Mouse (Mus musculus) layer of hippocampus, postnatal 14 days (tissue): ENCODE measurements around the gene Sprr1b. TPM values are rescaled to one million over a fixed set of nuclear protein-coding genes. Genes with fewer than 3 reads are reported as not detected.
A peak's percentile ranks its signal among the peaks of the same experiment; 100 is the strongest.
"Not testable (repeated sequence)": the region's sequence is repeated elsewhere in the genome, so short reads cannot be mapped to it uniquely, and the experiment has no call there.

Source experiments
- DNase-seq, 2 experiments: peaks; one replicate each; pipeline ENCODE4 v3.0.0; 2021 to 2022; ENCODE audit warnings: low spot score in 2 of 2, mixed read lengths in 1 of 2
- long read RNA-seq, 2 experiments: library from polyadenylated mRNA; stranded (forward); transcript quantifications; one replicate each; pipeline ENCODE4 v2.0.0; 2021
- total RNA-seq, 2 experiments: library from RNA; stranded (reverse); gene quantifications; 2 replicates each; pipeline ENCODE4 v1.2.3; 2021

Gene Sprr1b
- total RNA-seq = not detected
- long read RNA-seq, experiment 1 = 0 reads
- long read RNA-seq, experiment 2 = 0 reads

DNA sequence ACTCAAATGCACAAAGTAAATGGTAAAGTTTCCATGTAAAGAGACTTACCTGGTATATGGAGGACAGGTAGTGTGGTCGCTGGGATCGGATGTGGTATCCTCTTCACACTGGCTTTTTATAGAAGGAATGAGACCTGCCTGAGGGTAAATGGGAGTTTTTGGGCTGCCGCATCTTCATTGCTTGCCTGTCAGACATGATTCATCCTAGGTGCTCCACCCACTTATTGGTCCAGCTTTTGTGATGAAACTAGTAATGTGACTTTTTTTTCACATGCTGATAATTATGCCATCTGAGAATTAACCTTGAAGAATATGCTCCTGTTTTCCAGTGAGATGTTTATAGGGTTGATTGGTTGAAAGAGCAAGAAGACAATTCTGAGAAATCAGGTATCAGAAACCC lies at the start of gene Sprr1b:
Gene Sprr1b (minus strand): TSS at position 101 of the 400 bp plus-strand sequence.
- DNase-seq = no peak

DNA sequence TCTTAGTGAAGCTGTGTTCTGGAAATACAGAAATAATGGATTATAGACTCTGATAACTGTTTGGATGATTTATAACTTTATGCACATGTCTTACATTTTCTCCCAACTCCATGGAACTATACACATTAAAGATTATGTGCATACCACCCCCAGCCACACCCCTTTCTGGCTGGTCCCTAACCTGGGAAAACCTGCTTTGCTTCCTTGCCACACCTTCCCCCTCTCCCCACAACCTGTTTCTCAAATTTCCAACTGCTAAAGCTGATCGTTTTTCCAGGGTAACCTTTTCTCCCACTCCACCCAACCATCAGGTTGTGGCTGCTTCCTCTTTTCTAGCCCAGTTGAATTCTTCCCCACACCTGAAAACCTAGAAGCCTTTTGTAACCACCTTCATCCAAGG lies 47.7 kb upstream of the Sprr1b start:
- DNase-seq = no peak

DNA sequence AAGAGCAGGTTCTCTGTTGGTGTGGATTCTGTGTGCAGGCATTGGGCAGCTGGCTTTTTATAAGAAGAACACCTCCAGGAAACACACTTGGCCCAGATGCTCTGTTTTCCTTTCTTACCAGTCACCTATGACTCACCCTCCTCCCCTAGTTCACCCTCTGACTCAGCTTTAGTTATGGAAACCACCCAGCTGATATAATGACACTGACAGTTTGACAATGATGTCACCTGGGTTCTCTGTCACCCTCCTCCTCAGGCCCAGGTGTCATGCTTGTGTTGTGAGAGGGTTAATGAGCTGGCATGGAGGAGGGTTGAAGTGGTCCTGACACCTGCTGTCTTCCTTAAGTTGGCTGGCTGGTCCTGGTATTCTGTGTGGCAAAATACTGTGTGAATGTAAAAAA lies 47.3 kb upstream of the Sprr1b start, which contains the start of gene Sprr1a:
Gene Sprr1a (minus strand): TSS at position 33 of the 400 bp plus-strand sequence.
- DNase-seq = no peak

DNA sequence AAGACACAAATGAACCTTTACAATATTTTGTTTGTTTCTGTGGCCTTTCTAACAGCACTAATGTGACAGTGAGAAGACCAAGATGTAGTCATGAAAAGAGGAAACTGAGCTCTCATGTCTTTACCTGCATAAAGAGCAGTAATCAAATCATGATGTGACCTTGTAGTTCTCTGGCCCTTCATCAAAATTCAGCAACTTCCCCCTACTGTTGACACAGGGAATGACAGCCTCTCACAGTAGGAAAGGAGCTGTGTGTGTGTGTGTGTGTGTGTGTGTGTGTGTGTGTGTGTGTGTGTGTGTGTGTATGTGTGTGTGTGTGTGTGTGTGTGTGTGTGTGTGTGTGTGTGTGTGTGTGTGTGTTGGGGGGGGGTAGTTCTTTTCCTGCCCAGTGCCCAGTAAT lies 42.7 kb upstream of the Sprr1b start:
- DNase-seq = not testable (repeated sequence)

DNA sequence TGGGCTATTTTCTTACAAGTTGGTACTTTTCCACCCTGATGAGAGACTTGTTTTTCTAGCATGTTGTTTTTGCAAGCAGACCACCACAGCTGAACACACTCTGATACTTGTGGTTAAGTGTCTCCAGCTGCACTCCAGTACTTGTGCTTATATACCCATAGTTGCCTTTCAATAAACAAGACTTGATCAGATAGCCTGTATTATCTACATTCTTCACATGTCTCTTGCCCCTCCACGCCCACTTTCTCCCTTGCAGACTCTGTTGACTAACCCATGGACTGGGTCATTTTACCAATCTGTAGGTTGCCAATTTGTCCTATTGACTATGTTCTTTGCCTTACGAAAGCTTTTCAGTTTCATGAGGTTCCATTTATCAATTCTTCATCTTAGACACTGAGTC lies 31.5 kb upstream of the Sprr1b start:
- DNase-seq = no peak

DNA sequence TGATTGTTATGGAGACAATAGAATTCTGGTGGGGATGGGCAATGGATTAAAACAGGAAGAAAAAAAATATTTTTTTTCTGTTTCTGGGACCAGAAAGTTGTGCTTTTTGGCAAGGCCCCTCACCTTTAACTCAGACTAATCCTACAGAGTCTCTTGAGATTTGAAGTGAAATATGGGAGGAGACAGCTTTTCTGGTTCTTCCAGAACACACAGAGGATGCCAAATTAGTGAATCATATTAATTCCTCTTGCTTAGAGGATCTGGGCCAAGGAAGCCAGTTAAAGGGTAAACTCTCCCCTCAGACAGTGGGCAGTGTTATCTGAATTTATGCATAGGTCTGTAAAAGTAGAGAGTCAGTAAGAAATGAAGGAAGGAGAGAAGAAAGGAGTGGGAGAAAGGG lies 28.8 kb upstream of the Sprr1b start:
- DNase-seq = no peak

DNA sequence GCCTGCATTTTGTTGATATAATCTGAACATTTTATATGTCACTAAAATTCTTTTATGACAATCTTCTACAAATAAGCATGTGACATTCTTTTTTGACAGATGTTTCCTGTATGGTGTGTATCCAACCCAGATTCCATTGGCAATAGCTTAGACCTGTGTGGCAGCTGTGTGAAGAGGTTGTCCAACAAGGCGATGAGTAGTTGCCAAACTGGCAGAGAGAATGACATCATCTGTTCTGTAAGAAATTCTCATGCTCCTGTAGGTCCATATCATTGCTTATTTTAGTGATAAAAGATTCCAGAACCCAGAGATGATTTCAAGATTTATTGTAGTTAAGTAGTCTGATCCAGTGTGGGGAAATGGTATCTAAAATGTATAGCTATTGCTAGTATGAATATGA lies 28.0 kb upstream of the Sprr1b start:
- no peak for DNase-seq

DNA sequence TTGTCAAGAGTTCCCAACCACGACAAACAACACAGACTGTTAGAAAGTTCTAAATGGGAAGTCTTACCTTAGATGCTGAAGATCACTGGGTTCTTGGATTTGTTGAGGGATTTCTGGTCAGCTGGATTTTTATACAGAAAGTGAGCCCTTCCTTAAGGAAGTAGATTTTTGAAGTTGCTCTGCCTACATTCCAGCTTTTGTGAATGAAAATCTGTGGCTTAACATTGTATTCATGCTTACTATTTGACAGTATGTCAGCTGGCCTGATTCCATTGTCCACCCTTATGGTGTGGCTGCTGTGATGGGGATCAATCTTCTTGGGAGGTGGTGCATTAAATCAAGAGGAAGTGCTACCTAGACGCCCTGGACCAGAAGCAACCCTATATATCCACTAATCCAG lies 20.0 kb upstream of the Sprr1b start, which contains the start of gene Sprr3:
Gene Sprr3 (minus strand): TSS at position 101 of the 400 bp plus-strand sequence.
- DNase-seq = no peak

DNA sequence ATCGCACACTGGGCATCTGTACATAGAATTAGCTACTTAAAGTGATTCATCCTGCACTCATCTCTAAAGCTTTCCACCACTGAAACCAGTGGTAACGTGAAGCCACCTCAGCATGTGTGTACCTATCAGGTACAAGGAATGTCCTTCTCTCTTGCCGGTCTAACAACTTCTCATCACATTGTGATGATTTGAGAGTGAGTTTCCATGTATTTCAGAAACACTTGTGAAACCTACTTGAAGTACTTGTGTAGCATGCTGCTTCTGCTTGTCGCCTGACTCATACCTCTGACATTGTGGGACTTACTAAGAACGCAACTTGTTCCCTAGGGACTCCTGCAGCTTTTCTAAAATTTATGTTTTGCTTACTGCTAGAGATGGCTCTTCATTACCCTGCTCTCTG lies 16.6 kb upstream of the Sprr1b start:
- DNase-seq = no peak

DNA sequence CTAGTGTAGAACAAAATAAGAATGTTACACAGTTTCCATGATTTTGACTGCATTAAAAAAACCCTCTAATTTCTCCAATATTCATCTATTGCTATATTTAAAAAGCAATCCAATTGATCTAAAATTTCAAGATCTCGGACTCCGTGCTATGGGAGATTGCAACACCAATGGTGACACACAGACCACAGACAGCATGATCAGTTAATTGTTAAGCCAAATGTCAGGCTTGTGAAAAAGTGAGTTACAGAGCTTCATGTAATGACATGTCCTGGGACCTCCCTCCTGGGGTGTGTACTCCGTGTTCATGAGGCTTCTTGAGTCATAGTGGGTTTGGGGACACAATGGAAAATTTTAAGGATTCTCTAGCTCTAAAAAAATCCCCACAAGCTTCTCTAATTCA lies 1.6 kb upstream of the Sprr1b start:
- DNase-seq = no peak

DNA sequence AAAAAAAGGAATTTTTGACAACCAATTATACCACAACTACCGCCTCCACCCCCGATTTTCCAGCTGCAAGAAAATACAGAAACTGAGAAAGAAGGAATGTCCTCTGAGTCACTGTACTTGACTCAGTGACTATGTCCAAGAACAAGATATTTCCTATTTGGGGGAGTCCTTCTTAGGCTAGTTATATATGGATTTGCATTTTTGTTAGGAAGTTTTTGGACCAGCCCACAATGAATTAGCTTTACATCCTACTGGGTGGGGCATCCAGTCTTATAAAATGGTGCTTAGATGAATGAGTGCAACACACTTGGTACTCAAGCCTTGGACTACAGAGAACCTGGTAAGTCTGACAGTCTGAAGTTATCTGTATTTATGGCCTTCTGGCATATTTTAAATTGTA lies 6.3 kb downstream of the Sprr1b start, which contains the start of gene Sprr2k:
Gene Sprr2k (plus strand): TSS at position 301 of the 400 bp plus-strand sequence.
- DNase-seq = no peak

DNA sequence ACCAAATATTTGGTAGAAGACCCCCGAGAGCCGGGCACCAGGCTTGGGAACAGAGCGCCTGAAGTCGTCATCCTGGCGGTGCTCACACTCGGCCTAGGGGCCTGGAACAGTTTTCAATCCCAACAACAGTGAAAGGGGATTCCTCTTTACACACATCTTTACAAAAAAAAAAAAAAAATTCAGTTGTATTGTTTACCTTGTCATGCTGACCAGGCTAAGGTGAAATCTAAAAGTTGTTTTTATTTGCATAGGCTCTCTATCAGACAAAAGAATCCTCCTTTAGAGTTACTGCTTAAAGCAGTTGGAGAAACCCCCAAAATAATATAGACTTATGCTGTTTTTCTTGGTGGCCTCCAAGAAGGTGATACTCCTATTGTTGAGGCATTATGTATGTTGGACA lies 9.3 kb downstream of the Sprr1b start, which contains the start of gene Gm9774:
Gene Gm9774 (minus strand): TSS at position 101 of the 400 bp plus-strand sequence.
- DNase-seq = no peak

DNA sequence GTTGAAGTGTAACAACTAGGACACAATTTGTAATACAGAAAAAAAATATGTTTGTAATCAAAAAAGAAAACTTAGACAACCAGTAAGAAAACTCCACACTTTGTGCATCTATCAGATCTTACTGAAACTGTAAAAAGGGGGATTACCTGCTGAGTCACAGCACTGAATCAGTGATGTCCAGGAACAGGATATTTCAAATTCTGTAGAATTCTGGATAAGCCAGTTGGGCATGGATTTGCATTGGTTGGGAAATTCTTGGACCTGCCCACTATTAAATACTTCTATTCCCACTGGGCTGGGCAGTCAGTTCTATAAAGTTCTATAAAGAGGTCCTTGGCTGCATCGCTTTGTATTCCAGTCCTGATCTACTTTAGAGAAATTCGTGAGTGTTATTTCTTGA lies 20.8 kb downstream of the Sprr1b start, which contains the start of gene Sprr2j-ps:
Gene Sprr2j-ps (plus strand): TSS at position 301 of the 400 bp plus-strand sequence.
- DNase-seq = no peak

DNA sequence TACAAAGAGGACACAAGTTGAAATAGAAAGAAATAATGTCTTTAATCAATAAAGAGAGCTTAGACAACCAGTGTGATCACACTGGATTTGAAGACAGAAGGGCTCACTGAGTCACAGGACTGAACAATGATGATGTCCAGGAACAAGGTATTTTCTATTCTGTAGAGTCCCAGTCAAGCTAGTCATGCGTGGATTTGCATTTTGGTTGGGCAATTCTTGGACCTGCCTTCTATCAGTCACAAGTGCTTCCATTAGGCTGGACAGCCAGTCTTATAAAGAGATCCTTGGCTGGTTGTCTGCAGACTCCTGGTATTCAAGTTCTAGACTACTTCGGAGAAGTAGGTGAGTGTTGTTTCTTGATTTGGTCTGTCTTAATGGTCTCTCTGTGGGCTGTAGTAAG lies 30.9 kb downstream of the Sprr1b start, which contains the start of gene Sprr2i:
Gene Sprr2i (plus strand): TSS at position 301 of the 400 bp plus-strand sequence.
- DNase-seq = no peak

DNA sequence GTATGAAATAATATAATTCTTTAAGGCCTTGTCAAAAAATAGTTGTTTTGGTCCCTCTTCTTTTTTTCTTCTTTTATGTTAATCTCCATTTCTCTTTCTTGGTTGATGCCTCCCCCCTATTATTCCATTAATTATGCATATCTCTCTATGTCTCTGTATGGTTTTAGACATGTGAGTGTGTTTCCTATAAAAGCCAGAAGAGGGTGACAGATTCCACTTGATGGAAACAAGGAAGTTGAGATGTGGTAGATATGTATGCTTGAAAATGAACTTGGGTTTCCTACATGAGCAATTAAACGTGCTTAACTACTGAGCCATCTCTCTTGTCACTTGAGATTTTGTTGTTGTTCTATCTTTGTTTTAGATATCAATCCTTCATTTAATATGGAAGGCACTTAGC lies 44.3 kb downstream of the Sprr1b start:
- peak in 1 of 2 experiments; percentile 7 for DNase-seq

Other genes with a start within 250 kb of the Sprr1b start
- gene Sprr2a1, start 223.0 kb downstream of the Sprr1b start, total RNA-seq = not detected
- not detected for gene Sprr2a2, start 222.9 kb downstream of the Sprr1b start, total RNA-seq
- not detected for gene Sprr2a3, start 153.4 kb downstream of the Sprr1b start, total RNA-seq
- not detected for gene Sprr2b, start 122.2 kb downstream of the Sprr1b start, total RNA-seq
- gene Sprr2d, start 99.6 kb downstream of the Sprr1b start, total RNA-seq = not detected
- not detected for gene Sprr2e, start 86.6 kb downstream of the Sprr1b start, total RNA-seq
- gene Sprr2f, start 73.6 kb downstream of the Sprr1b start, total RNA-seq = not detected
- not detected for gene Sprr2h, start 53.1 kb downstream of the Sprr1b start, total RNA-seq
- not detected for gene Sprr2i, start 30.8 kb downstream of the Sprr1b start, total RNA-seq
- not detected for gene Sprr2j-ps, start 20.7 kb downstream of the Sprr1b start, total RNA-seq
- 1 to 10 TPM; 2.3 to 4.4 TPM for gene Gm9774, start 9.4 kb downstream of the Sprr1b start, total RNA-seq
- gene Sprr2k, start 6.2 kb downstream of the Sprr1b start, total RNA-seq = not detected
- gene Sprr3, start 19.9 kb upstream of the Sprr1b start, total RNA-seq = not detected
- gene Sprr1a, start 47.1 kb upstream of the Sprr1b start, total RNA-seq = not detected
- gene Sprr4, start 61.7 kb upstream of the Sprr1b start, total RNA-seq = not detected
- not detected for gene 2310046K23Rik, start 95.7 kb upstream of the Sprr1b start, total RNA-seq
- not detected for gene Ivl, start 134.9 kb upstream of the Sprr1b start, total RNA-seq
- gene Smcp, start 150.2 kb upstream of the Sprr1b start, total RNA-seq = not detected
- gene 2210017I01Rik, start 168.7 kb upstream of the Sprr1b start, total RNA-seq = not detected
- gene Lce6a, start 182.9 kb upstream of the Sprr1b start, total RNA-seq = not detected
- gene Lce1a1, start 209.5 kb upstream of the Sprr1b start, total RNA-seq = not detected
- gene Lce1b, start 218.1 kb upstream of the Sprr1b start, total RNA-seq = not detected
- gene Lce1a2, start 231.5 kb upstream of the Sprr1b start, total RNA-seq = not detected
- not detected for gene Lce1c, start 240.5 kb upstream of the Sprr1b start, total RNA-seq
- gene Lce1d, start 248.4 kb upstream of the Sprr1b start, total RNA-seq = not detected